In genomic region chr9:77781453-77782163, GRCm38 (mm10) we compare ENCODE assay signal across 8 mouse cellular contexts. TPM values are rescaled to one million over a fixed set of nuclear protein-coding genes. Genes with fewer than 3 reads are reported as not detected.
A peak's percentile ranks its signal among the peaks of the same experiment; 100 is the strongest.
DNase-seq lines count a peak whose midpoint lies in the region; ATAC-seq and TF ChIP-seq lines count a peak whose summit lies in the region.

No protein-coding gene starts in this region.

- 44% methylated on average over 5 of the region's 5 CpGs for WGBS in heart, postnatal 0 days
- WGBS in heart, embryonic 12.5 days = 62% methylated on average over 5 of the region's 5 CpGs
- WGBS in hindbrain, embryonic 14.5 days = 44% methylated on average over 5 of the region's 5 CpGs

- H3K4me2 ChIP-seq in heart, postnatal 0 days (ENCODE audit: low read depth, low read length) = no peak overlapping the region
- H3K4me2 ChIP-seq in heart, embryonic 12.5 days = no peak overlapping the region
- no peak overlapping the region for H3K4me2 ChIP-seq in hindbrain, embryonic 14.5 days (replicated peaks)

- H3K36me3 ChIP-seq in heart, postnatal 0 days (replicated peaks; ENCODE audit: control insufficient read depth, insufficient read depth, low read length) = peaks cover 54% of the 10 kb centered on the region
- peaks cover 47% of the 10 kb centered on the region for H3K36me3 ChIP-seq in heart, embryonic 12.5 days
- H3K36me3 ChIP-seq in hindbrain, embryonic 14.5 days (replicated peaks; ENCODE audit: control insufficient read depth, insufficient read depth) = peaks cover 80% of the 10 kb centered on the region

- H3K9me3 ChIP-seq in heart, postnatal 0 days (replicated peaks; ENCODE audit: control insufficient read depth, low read length) = no peaks in the 10 kb centered on the region
- no peaks in the 10 kb centered on the region for H3K9me3 ChIP-seq in heart, embryonic 12.5 days (replicated peaks)
- no peaks in the 10 kb centered on the region for H3K9me3 ChIP-seq in hindbrain, embryonic 14.5 days (ENCODE audit: control insufficient read depth, low read length)

- no peak for TF ChIP-seq EP300 in heart, postnatal 0 days (IDR thresholded peaks at IDR 0.05; ENCODE audit: low read depth)

- no peaks in the 10 kb centered on the region for H3K4me1 ChIP-seq in heart, postnatal 0 days (ENCODE audit: control insufficient read depth, insufficient read depth)
- no peaks in the 10 kb centered on the region for H3K4me1 ChIP-seq in heart, embryonic 12.5 days (replicated peaks)
- no peaks in the 10 kb centered on the region for H3K4me1 ChIP-seq in hindbrain, embryonic 14.5 days (replicated peaks; ENCODE audit: control insufficient read depth, insufficient read depth, low read length)

- no peak overlapping the region for H3K4me3 ChIP-seq in heart, postnatal 0 days (ENCODE audit: low read depth, low read length)
- H3K4me3 ChIP-seq in heart, embryonic 12.5 days = no peak overlapping the region
- no peak overlapping the region for H3K4me3 ChIP-seq in hindbrain, embryonic 14.5 days (replicated peaks; ENCODE audit: low read length)

- TF ChIP-seq CTCF in heart, postnatal 0 days (IDR thresholded peaks at IDR 0.05; ENCODE audit: low read depth) = peak; percentile 65

- DNase-seq in heart, postnatal 0 days (ENCODE audit: low spot score) = peak; percentile 28
- peak; percentile 43 for DNase-seq in MN1 (ENCODE audit: low spot score)
- DNase-seq in hindbrain, embryonic 14.5 days (ENCODE audit: low spot score) = peak; percentile 78
- DNase-seq in lung, postnatal 25 days (ENCODE audit: low spot score) = peak; percentile 40
- no peak for DNase-seq in urinary bladder, postnatal 14 days (ENCODE audit: low spot score)
- no peak for DNase-seq in cerebellum, adult 11 months

- ATAC-seq in heart, postnatal 0 days (ENCODE audit: insufficient read depth, low read depth) = 0 out of 2 replicates have a peak, but pooled peaks have one; percentile 39
- no peak for ATAC-seq in heart, embryonic 12.5 days (ENCODE audit: insufficient number of reproducible peaks, low FRiP score)
- ATAC-seq in hindbrain, embryonic 14.5 days (ENCODE audit: low FRiP score) = peak; percentile 40; the same call in 1 of the 2 replicates
- no peak for ATAC-seq in inflammation-experienced regulatory T-cells, adult 6 months

- H3K9ac ChIP-seq in heart, postnatal 0 days (replicated peaks; ENCODE audit: low read depth, low read length) = no peak overlapping the region
- no peak overlapping the region for H3K9ac ChIP-seq in heart, embryonic 12.5 days
- no peak overlapping the region for H3K9ac ChIP-seq in hindbrain, embryonic 14.5 days

- H3K27ac ChIP-seq in heart, postnatal 0 days (ENCODE audit: low read depth) = peak overlapping the region; percentile 8; the same call in 1 of the 2 replicates
- no peak overlapping the region for H3K27ac ChIP-seq in heart, embryonic 12.5 days (ENCODE audit: poor library complexity, severe bottlenecking)
- no peak overlapping the region for H3K27ac ChIP-seq in hindbrain, embryonic 14.5 days

- H3K27me3 ChIP-seq in heart, postnatal 0 days (ENCODE audit: control insufficient read depth, insufficient read depth, low read length) = no peaks in the 10 kb centered on the region
- no peaks in the 10 kb centered on the region for H3K27me3 ChIP-seq in heart, embryonic 12.5 days (replicated peaks)
- H3K27me3 ChIP-seq in hindbrain, embryonic 14.5 days (ENCODE audit: control insufficient read depth, insufficient read depth, low read length) = no peaks in the 10 kb centered on the region

RNA-seq across cellular contexts. Expression of gene Gclc, which starts 27.3 kb away (rescaled TPM):
- 9.2 and 12.5 TPM in 2 replicates for total RNA-seq in heart, postnatal 0 days (2014; rRNA removed; ENCODE audit: low replicate concordance)
- 3.9 and 4.6 TPM in 2 replicates for polyA plus RNA-seq in heart, postnatal 0 days (2015; fragmentation: Nextera tagmentation; extraction: Ambion mirVana)
- 13.0 and 13.7 TPM in 2 replicates for polyA plus RNA-seq in heart, embryonic 12.5 days (2016; fragmentation: Nextera tagmentation; extraction: Ambion mirVana)
- 21.7 and 25.1 TPM in 2 replicates for polyA plus RNA-seq in hindbrain, embryonic 14.5 days (2014; fragmentation: Nextera tagmentation; extraction: Ambion mirVana)
- polyA plus RNA-seq in inflammation-experienced regulatory T-cells, adult 6 months (2017; shearing (Covaris generic)) = 10 to 100 TPM in 2 of 3 experiments, 1 to 10 TPM in 1; 7.6 to 11.1 (median 10.8) TPM

Comparison
In these comparisons a context has a peak if more than half of its experiments do, and no peak if none do; other contexts are left out.
1. ATAC-seq: peak in heart, postnatal 0 days (single experiment) and hindbrain, embryonic 14.5 days (single experiment); none in heart, embryonic 12.5 days (single experiment) and inflammation-experienced regulatory T-cells, adult 6 months (single experiment).
2. DNase-seq: peak in heart, postnatal 0 days (single experiment), MN1 (single experiment), hindbrain, embryonic 14.5 days (single experiment) and lung, postnatal 25 days (single experiment); none in urinary bladder, postnatal 14 days (single experiment) and cerebellum, adult 11 months (single experiment).